Mouse (Mus musculus) myocyte (in vitro differentiated cells): ENCODE results near the gene Actr6. TPM values are rescaled to one million over a fixed set of nuclear protein-coding genes. Genes with fewer than 3 reads are reported as not detected.

Source experiments
- H3K27me3 ChIP-seq: one replicate; pipeline ENCODE4 v1.6.1; 2011; ENCODE audit not compliant: control insufficient read depth, insufficient read depth, insufficient read length
- H3K36me3 ChIP-seq: one replicate; pipeline ENCODE4 v1.6.1; 2011; ENCODE audit not compliant: control insufficient read depth, insufficient read depth
- H3K4me2 ChIP-seq: one replicate; pipeline ENCODE4 v1.6.1; 2011; ENCODE audit warnings: low read depth, control low read depth
- H3K4me3 ChIP-seq: one replicate; pipeline ENCODE4 v1.5.1; 2011; ENCODE audit warnings: mild to moderate bottlenecking, control low read depth, moderate library complexity
- H3K79me2 ChIP-seq: one replicate; pipeline ENCODE4 v1.6.1; 2011; ENCODE audit not compliant: control insufficient read depth, insufficient read depth
- H3ac ChIP-seq: one replicate; pipeline ENCODE4 v1.6.1; 2011; ENCODE audit not compliant: control insufficient read depth, insufficient read length
- CEBPB ChIP-seq: IDR thresholded peaks from 2 replicates; pipeline ENCODE4 v1.6.1; 2011; ENCODE audit warnings: mild to moderate bottlenecking, moderate library complexity; ENCODE audit not compliant: poor library complexity, insufficient read depth, severe bottlenecking
- E2F4 ChIP-seq: IDR thresholded peaks from one replicate; pipeline ENCODE4 v1.6.1; 2011; ENCODE audit warnings: mild to moderate bottlenecking, control low read depth, moderate library complexity; ENCODE audit not compliant: insufficient read depth
- MAX ChIP-seq: IDR thresholded peaks from one replicate; pipeline ENCODE4 v1.6.1; 2011; ENCODE audit warnings: low read depth, mild to moderate bottlenecking, control low read depth
- MYOD1 ChIP-seq, 3 experiments: IDR thresholded peaks; one replicate each; pipeline ENCODE4 v1.6.1; 2011; ENCODE audit warnings: control low read depth in 2 of 3, low read depth in 2 of 3, mild to moderate bottlenecking in 2 of 3, moderate library complexity in 1 of 3; ENCODE audit not compliant: insufficient read length in 2 of 3, control insufficient read depth in 1 of 3
- MYOG ChIP-seq, 3 experiments: IDR thresholded peaks; one replicate each; pipeline ENCODE4 v1.6.1; 2011; ENCODE audit warnings: control low read depth in 2 of 3, low read depth in 2 of 3, mild to moderate bottlenecking in 2 of 3; ENCODE audit not compliant: insufficient read length in 2 of 3, control insufficient read depth in 1 of 3, insufficient read depth in 1 of 3
- POLR2A ChIP-seq: IDR thresholded peaks from one replicate; pipeline ENCODE4 v1.6.1; 2011; ENCODE audit warnings: low read depth, mild to moderate bottlenecking, control low read depth, moderate library complexity; ENCODE audit not compliant: insufficient read length
- POLR2AphosphoS2 ChIP-seq: IDR thresholded peaks from one replicate; pipeline ENCODE4 v1.6.1; 2011; ENCODE audit warnings: low read depth, control low read depth; ENCODE audit not compliant: insufficient read length
- REST ChIP-seq: IDR thresholded peaks from one replicate; pipeline ENCODE4 v1.6.1; 2011; ENCODE audit warnings: mild to moderate bottlenecking, control low read depth, moderate library complexity; ENCODE audit not compliant: insufficient read depth, insufficient read length
- SRF ChIP-seq: IDR thresholded peaks from one replicate; pipeline ENCODE4 v1.6.1; 2011; ENCODE audit warnings: low read depth; ENCODE audit not compliant: control insufficient read depth, insufficient read length
- TCF12 ChIP-seq: IDR thresholded peaks from one replicate; pipeline ENCODE4 v1.6.1; 2011; ENCODE audit warnings: mild to moderate bottlenecking, control low read depth; ENCODE audit not compliant: poor library complexity, insufficient read depth, severe bottlenecking
- TCF3 ChIP-seq: IDR thresholded peaks from one replicate; pipeline ENCODE4 v1.6.1; 2011; ENCODE audit warnings: low read depth, control low read depth; ENCODE audit not compliant: insufficient read length
- USF1 ChIP-seq: IDR thresholded peaks from one replicate; pipeline ENCODE4 v1.6.1; 2011; ENCODE audit warnings: low read depth, mild to moderate bottlenecking, control low read depth, moderate library complexity
- polyA plus RNA-seq: library from polyadenylated mRNA; unstranded; fragments of >200 nt; fragmentation: generic; extraction: Trizol; gene quantifications from one replicate; pipeline ENCODE4 v1.2.1, GENCODE M21; 2012; ENCODE audit warnings: missing spikeins

The Actr6 gene
- polyA plus RNA-seq, 1 experiment = 4.5 TPM

DNA sequence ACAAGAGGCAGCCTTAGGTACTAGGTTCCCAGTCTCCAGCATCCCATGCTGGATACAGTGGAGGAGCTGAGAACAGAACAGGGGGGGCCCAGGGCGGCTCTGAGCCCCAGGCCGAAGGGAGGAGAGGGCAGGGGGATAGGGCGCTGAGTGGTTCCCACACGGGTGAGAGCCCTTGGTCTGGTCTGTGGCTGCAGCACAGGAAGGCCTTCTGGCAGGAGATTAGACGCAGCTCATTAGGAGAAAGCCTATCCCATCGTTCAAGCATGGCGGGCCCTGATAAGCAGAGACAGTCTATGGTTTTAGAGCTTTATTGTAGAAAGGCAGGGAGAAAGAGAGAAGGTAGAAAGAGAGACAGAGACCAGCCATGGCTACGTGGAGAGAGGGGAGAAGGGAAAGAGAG, 42.1 kb downstream of the Actr6 start:
- H3K4me3 ChIP-seq = no peak overlapping the region
- H3K36me3 ChIP-seq = no peaks in the 10 kb centered on the region
- TF ChIP-seq USF1 (no peak), TCF12 (no peak)
- H3K79me2 ChIP-seq = peaks cover 10% of the 10 kb centered on the region
- H3K27me3 ChIP-seq = peaks cover 11% of the 10 kb centered on the region
- no peak overlapping the region for H3ac ChIP-seq
- H3K4me2 ChIP-seq = no peak overlapping the region

DNA sequence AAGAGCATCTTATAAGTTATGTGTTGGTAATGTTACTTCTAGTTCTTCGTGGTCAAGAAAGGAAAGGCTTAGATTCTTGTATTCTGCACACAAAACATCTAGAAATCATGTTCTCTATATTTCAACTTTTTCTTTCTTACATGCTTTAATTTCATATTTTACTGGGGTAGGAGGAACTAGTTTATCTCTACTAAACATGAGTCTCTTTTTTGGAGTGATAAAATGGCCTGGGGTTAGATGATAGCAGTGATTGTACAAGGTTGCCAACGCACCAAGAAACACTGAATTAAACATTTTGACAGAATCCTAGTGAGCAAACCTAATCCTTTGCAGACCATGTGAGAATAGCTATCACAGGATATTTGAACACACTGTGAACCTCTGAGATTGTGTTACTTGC, 44.6 kb downstream of the Actr6 start:
- Histone ChIP-seq H3K27me3 (peaks cover 7% of the 10 kb centered on the region), H3ac (no peak overlapping the region), H3K36me3 (no peaks in the 10 kb centered on the region), H3K79me2 (peaks cover 26% of the 10 kb centered on the region), H3K4me2 (no peak overlapping the region), H3K4me3 (no peak overlapping the region)
- TF ChIP-seq REST = no peak
- no peak for TF ChIP-seq E2F4
- TF ChIP-seq MYOD1 (IDR thresholded peaks at IDR 0.05; ENCODE audit: control insufficient read depth in 1 of 3, insufficient read length in 2 of 3, low read depth in 2 of 3) = no peak
- TF ChIP-seq TCF12 = no peak
- TF ChIP-seq CEBPB = no peak
- no peak for TF ChIP-seq SRF
- TF ChIP-seq POLR2AphosphoS2 = no peak
- TF ChIP-seq MYOG (IDR thresholded peaks at IDR 0.05; ENCODE audit: control insufficient read depth in 1 of 3, insufficient read depth in 1 of 3, insufficient read length in 2 of 3, low read depth in 2 of 3) = no peak
- no peak for TF ChIP-seq USF1

DNA sequence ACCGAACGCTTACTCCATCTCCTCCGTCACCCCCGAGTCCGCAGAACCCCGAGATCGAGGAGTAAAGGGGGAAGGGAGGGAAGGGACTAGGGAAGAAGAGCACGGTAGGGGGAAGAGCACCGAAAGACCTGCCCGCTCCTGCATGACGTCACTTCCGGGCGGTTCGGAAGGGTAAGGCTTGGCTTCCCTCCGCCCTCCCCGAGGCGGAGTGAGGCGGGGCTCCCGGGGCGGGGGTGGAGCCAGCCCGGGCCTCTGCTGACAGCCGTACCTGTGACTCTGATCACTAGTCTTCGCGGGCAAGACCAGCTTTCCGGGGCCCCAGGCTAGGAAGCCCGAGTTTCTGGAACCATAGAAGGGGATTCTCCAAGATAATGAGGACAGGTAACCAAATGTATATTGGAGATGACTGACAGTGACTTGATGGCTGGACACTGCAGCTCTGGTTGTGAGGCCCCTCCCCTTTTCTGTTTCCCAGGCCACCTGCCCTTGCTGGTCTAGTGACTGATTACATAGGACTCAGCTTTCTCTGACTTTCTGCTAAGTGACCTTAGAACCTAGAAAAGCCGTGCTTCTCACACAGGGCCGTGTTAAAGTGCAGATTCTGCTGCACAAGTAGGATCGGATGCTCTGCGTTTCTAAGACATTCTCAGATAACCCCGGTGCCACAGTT, 45.8 kb downstream of the Actr6 start, which contains the start of gene Scyl2:
Scyl2 (minus strand) TSS at position 147 of the 670 bp plus-strand sequence.
- Histone ChIP-seq H3K27me3 (peaks cover 7% of the 10 kb centered on the region), H3K4me2 (peak within 1 kb of the TSS; percentile 72), H3K4me3 (peak within 1 kb of the TSS; percentile 65), H3ac (peak within 1 kb of the TSS; percentile 32), H3K36me3 (no peaks in the 10 kb centered on the region), H3K79me2 (peaks cover 31% of the 10 kb centered on the region)
- TF ChIP-seq MYOG (IDR thresholded peaks at IDR 0.05; ENCODE audit: control insufficient read depth in 1 of 3, insufficient read depth in 1 of 3, insufficient read length in 2 of 3, low read depth in 2 of 3) = no peak
- peak; percentile 77 for TF ChIP-seq POLR2AphosphoS2
- no peak for TF ChIP-seq MYOD1 (IDR thresholded peaks at IDR 0.05; ENCODE audit: control insufficient read depth in 1 of 3, insufficient read length in 2 of 3, low read depth in 2 of 3)
- no peak for TF ChIP-seq TCF12
- no peak for TF ChIP-seq MAX
- no peak for TF ChIP-seq CEBPB
- TF ChIP-seq TCF3 = no peak
- TF ChIP-seq E2F4 = no peak
- TF ChIP-seq USF1 = no peak
- TF ChIP-seq POLR2A = peak; percentile 80
- no peak for TF ChIP-seq REST
- TF ChIP-seq SRF = no peak

DNA sequence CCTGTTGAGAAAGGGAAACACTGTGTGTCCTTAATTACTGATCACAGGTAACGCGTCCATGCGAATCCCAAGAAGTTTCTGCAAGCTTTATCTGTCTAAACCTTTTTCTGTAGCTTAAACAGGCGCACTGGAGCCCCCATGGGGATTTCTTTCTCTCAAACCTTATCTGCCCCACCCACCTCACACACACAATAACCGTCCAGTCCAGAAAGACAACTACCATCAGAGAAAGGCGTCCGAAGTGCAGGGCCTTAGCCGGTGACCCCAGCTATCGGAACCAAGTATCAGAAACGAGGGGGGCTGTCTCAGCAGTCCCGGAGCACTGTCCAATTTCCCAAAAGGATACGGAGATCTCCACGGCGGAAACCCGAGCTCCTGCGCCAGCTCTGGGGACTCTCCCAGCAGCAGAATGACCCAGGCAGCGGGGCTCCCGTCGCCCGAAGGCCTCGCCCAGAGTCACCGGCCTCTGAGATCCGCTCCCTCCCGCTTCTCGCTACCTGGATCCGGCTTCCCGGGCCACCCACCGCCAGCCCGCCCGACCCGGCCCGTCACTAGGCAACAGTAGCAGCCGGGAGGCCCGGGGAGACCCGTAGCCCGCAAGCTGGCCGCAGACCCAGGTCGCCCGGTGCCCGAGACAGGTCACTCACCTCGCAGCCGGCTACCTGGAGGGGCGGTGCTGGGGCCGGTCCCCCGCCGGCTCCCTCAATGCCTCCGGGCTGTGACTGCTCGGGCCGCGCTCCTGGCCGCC, 46.5 kb downstream of the Actr6 start:
- no peaks in the 10 kb centered on the region for H3K36me3 ChIP-seq
- H3K4me2 ChIP-seq = peak overlapping the region; percentile 72
- peak overlapping the region; percentile 32 for H3ac ChIP-seq
- TF ChIP-seq MYOG (IDR thresholded peaks at IDR 0.05; ENCODE audit: control insufficient read depth in 1 of 3, insufficient read depth in 1 of 3, insufficient read length in 2 of 3, low read depth in 2 of 3) (no peak), TCF12 (no peak), CEBPB (no peak)
- peaks cover 7% of the 10 kb centered on the region for H3K27me3 ChIP-seq
- peaks cover 31% of the 10 kb centered on the region for H3K79me2 ChIP-seq
- peak overlapping the region; percentile 65 for H3K4me3 ChIP-seq

DNA sequence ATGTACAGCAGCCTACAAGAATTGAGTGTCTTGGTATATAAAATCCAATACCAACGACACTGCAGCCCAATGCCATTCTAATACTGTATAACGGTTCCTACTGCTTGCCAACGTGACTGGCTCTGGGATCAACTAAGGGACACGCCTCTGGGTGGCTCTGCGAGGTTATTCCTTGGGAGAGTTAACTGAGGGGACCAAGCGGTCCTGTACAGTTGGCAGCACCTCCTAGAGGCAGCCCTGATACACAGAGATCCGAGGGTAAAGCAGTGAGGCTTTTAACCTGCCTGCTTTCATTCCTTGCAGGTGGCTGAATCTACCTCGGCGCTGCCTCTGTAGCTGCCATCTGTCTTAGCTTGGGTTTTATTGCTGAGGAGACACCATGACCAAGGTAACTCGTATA, 49.1 kb downstream of the Actr6 start:
- Histone ChIP-seq H3K27me3 (no peaks in the 10 kb centered on the region), H3K4me2 (no peak overlapping the region), H3K36me3 (no peaks in the 10 kb centered on the region), H3K4me3 (no peak overlapping the region), H3K79me2 (peaks cover 47% of the 10 kb centered on the region), H3ac (no peak overlapping the region)
- TF ChIP-seq E2F4 = no peak
- no peak for TF ChIP-seq POLR2A
- no peak for TF ChIP-seq TCF3
- no peak for TF ChIP-seq REST
- no peak for TF ChIP-seq POLR2AphosphoS2
- no peak for TF ChIP-seq SRF
- no peak for TF ChIP-seq MYOG (IDR thresholded peaks at IDR 0.05; ENCODE audit: control insufficient read depth in 1 of 3, insufficient read depth in 1 of 3, insufficient read length in 2 of 3, low read depth in 2 of 3)
- TF ChIP-seq MYOD1 (IDR thresholded peaks at IDR 0.05; ENCODE audit: control insufficient read depth in 1 of 3, insufficient read length in 2 of 3, low read depth in 2 of 3) = no peak
- TF ChIP-seq MAX = no peak
- TF ChIP-seq USF1 = no peak
- no peak for TF ChIP-seq CEBPB
- no peak for TF ChIP-seq TCF12
